27 mouse cellular contexts compared by ENCODE assay signal in the genomic region with DNA sequence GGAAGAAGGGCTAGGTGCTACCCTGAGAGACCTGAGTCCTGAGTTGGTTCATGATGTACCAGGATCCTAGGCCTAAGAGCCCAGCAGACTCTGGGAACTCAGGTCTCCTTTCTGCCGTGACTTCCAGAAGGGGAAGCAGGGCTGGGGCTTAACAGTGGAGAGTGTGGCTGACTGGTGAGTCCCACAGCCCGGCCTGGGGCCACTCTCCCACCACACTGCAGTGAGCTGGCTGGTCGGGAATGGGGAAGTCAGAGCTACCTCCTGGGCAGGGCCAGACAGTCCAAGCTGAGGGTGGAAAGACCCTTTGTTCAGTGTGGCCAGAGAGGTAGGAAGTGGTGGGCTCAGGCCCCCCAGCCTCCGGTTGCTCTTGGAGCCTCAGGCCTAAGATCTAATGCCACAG.
"Had no signal": no experiment of that assay in that cellular context is flagged by ENCODE, and none has a peak within 500 bp of the region (broad histone marks: within the 10 kb centered on the region; RNA-seq: fewer than 3 reads in every experiment).

No protein-coding gene starts in this region.

- H3K9me3 ChIP-seq: heart, embryonic 13.5 days; heart, embryonic 15.5 days; intestine, embryonic 15.5 days; limb, embryonic 13.5 days; limb, embryonic 15.5 days had no signal

- H3K4me3 ChIP-seq: gastrocnemius, adult 2 months; heart, adult 2 months; heart, embryonic 13.5 days; heart, embryonic 15.5 days; hindbrain, embryonic 10.5 days; hindbrain, embryonic 12.5 days; intestine, embryonic 15.5 days; limb, embryonic 13.5 days; limb, embryonic 15.5 days had no signal

- H3K36me3 ChIP-seq: heart, embryonic 13.5 days; heart, embryonic 15.5 days; hindbrain, embryonic 10.5 days; hindbrain, embryonic 12.5 days; intestine, embryonic 15.5 days; limb, embryonic 13.5 days; limb, embryonic 15.5 days had no signal

- H3K4me2 ChIP-seq: heart, embryonic 11.5 days; heart, embryonic 13.5 days; heart, embryonic 15.5 days; hindbrain, embryonic 12.5 days; hindbrain, embryonic 14.5 days; intestine, embryonic 15.5 days; limb, embryonic 13.5 days; limb, embryonic 15.5 days had no signal

- ATAC-seq: hindbrain, embryonic 16.5 days; inflammation-experienced regulatory T-cells, adult 6 months; intestine, embryonic 15.5 days; intestine, postnatal 0 days had no signal

- H3K4me1 ChIP-seq: heart, embryonic 15.5 days; hindbrain, embryonic 12.5 days had no signal

- DNase-seq: gastrocnemius, adult 2 months; gastrocnemius, postnatal 10 days; gastrocnemius, postnatal 25 days; heart, adult 11 months; heart, adult 2 months; heart, postnatal 14 days; heart, postnatal 36 days; kidney, adult 18-20 months; kidney, adult 8-10 months; kidney, postnatal 10 days; kidney, postnatal 25 days; kidney, postnatal 4 days; layer of hippocampus, adult 9-11 months; layer of hippocampus, postnatal 36 days; left cerebral cortex, postnatal 4 days had no signal

- H3K27ac ChIP-seq: gastrocnemius, adult 2 months; heart, adult 2 months; heart, embryonic 13.5 days; heart, embryonic 15.5 days; hindbrain, embryonic 10.5 days; hindbrain, embryonic 12.5 days; hindbrain, embryonic 14.5 days; intestine, embryonic 15.5 days; limb, embryonic 13.5 days; limb, embryonic 15.5 days had no signal

- H3K9ac ChIP-seq: heart, embryonic 13.5 days; heart, embryonic 15.5 days; hindbrain, embryonic 12.5 days; hindbrain, embryonic 14.5 days; intestine, embryonic 15.5 days; limb, embryonic 13.5 days; limb, embryonic 15.5 days had no signal

- H3K27me3 ChIP-seq: heart, embryonic 15.5 days; hindbrain, embryonic 12.5 days; intestine, embryonic 15.5 days had no signal
